Mouse (Mus musculus): Measurements from ENCODE around the gene Cops6. TPM values are rescaled to one million over a fixed set of nuclear protein-coding genes. Genes with fewer than 3 reads are reported as not detected.

Cops6 gene
- 248 and 275 TPM in 2 replicates for polyA plus RNA-seq (2014; fragmentation: Nextera tagmentation; extraction: Ambion mirVana)

- Histone ChIP-seq H3K9ac (ENCODE audit: low read length) (peak within 1 kb of the TSS; percentile 75), H3K9me3 (ENCODE audit: control insufficient read depth, low read length) (no peaks in the 10 kb centered on the region), H3K4me3 (ENCODE audit: low read depth, low read length) (peak within 1 kb of the TSS; percentile 74), H3K27ac (ENCODE audit: low read depth, low read length) (peak within 1 kb of the TSS; percentile 54; the same call in 1 of the 2 replicates), H3K36me3 (ENCODE audit: control insufficient read depth, insufficient read depth, low read length) (peaks cover 13% of the 10 kb centered on the region; the same call in 1 of the 2 replicates), H3K4me1 (replicated peaks; ENCODE audit: control insufficient read depth, insufficient read depth, low read length) (peaks cover 4% of the 10 kb centered on the region; the same call in 1 of the 2 replicates), H3K4me2 (ENCODE audit: low read depth, low read length, severe bottlenecking) (peak within 1 kb of the TSS; percentile 53), H3K27me3 (ENCODE audit: control insufficient read depth, insufficient read depth, low read length) (no peaks in the 10 kb centered on the region)
- peak; percentile 96 for DNase-seq (ENCODE audit: low spot score)
- peak; percentile 95 for ATAC-seq (replicated peaks; ENCODE audit: low FRiP score)
- 1% methylated on average over 42 of the region's 42 CpGs for WGBS
These were observed at the start of gene Cops6 for GRCm38 (mm10) chr5:138160842-138161665. Gene Cops6, plus strand, starts transcription at chr5:138161071.

DNA sequence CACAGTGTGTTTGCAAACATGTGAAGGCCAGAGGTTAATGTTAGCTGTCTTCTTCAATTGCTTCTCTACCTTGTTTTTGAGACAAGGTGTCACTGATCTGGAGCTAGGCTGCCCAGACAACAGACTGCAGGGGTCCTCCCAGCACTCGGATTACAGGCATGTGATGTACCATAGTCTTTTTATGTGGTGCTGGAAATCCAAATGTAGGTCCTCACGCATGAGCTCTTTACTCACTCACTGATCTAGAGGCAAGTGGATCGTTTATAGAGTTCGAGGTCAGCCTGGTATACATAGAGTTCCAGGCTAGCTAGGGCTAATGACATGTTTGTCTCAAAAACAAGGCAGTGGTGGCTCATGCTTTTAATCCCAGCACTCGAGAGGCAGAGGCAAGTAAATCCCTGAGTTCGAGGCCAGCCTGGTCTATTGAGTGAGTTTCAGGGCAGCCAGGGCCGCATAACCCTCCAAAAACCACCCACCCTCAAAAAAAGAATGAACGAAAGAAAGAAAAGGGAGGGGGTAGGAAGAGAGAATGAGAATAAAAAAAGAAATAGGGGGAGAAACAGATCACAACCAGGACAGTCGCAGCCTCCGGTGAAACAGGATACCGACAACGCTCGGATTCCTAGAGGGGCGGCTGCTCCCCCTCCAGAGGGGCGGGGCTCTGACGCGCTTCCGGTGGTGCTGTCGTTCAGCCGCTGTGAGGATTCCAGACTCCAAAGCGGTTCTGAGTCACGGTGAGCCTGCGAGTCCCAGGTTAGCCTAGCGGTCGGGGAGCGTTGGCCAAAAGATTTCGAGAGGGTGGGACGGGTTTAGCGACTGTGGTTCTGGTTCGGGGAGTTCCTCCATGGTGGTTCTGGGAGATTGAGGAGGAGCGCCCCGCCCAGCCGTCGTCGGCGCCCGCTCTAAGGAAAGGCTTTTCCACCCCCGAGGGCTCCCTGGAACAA is 44.3 kb upstream of the Cops6 start, which contains the start of gene Zscan21:
Zscan21 (plus strand) TSS at position 649 of the 944 bp plus-strand sequence.
- no peaks in the 10 kb centered on the region for H3K9me3 ChIP-seq (ENCODE audit: control insufficient read depth, low read length)
- H3K4me2 ChIP-seq (ENCODE audit: low read depth, low read length, severe bottlenecking) = peak within 1 kb of the TSS; percentile 63
- peak within 1 kb of the TSS; percentile 67 for H3K4me3 ChIP-seq (ENCODE audit: low read depth, low read length)
- H3K27me3 ChIP-seq (ENCODE audit: control insufficient read depth, insufficient read depth, low read length) = no peaks in the 10 kb centered on the region
- DNase-seq (ENCODE audit: low spot score) (peak; percentile 94), ATAC-seq (replicated peaks; ENCODE audit: low FRiP score) (peak; percentile 97)
- peak within 1 kb of the TSS; percentile 74 for H3K9ac ChIP-seq (ENCODE audit: low read length)
- H3K4me1 ChIP-seq (replicated peaks; ENCODE audit: control insufficient read depth, insufficient read depth, low read length) = no peaks in the 10 kb centered on the region
- H3K27ac ChIP-seq (ENCODE audit: low read depth, low read length) = peak within 1 kb of the TSS; percentile 79
- 7% methylated on average over 38 of the region's 38 CpGs for WGBS
- no peaks in the 10 kb centered on the region for H3K36me3 ChIP-seq (ENCODE audit: control insufficient read depth, insufficient read depth, low read length)

DNA sequence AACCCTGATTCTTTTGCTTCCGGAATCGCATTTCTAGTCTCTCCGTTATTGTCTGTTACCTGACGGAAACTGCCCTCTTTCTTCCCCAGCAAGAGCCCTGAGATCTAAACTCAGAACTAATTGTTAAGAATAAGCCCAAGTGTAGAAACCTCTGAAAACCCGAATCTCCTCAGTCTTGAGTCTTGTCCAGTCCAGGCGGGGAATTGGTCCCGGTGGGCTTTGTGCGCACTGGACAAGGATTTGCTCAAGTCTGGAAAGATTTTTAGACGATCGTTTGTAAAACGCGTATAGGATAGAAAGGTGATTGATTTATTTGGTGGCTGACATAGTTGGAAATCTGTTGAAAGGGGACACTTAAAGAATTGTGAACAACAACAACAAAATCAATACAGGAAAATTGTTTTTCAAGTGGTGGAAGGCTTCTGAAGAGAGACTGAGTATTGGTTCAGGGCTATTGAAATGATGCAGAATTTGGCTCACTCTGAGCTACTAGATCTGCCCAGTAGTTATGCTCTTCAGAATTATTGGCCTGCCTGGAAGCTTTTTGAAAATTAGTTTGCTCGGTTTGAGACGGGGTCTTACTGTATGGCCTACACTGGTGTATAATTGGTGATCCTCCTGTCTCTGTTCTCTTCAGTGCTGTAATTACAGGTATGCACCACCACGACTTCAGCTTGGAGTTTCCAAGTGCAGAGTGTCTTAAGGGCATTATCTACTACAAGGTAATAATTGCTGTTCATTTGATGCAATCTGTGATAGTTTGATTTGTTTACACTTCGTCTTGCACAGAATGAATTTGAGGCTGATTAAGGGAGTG is 43.5 kb upstream of the Cops6 start:
- DNase-seq (ENCODE audit: low spot score) = no peak
- no peaks in the 10 kb centered on the region for H3K4me1 ChIP-seq (replicated peaks; ENCODE audit: control insufficient read depth, insufficient read depth, low read length)
- peak; percentile 18; the same call in 1 of the 2 replicates for ATAC-seq (replicated peaks; ENCODE audit: low FRiP score)
- peak overlapping the region; percentile 79 for H3K27ac ChIP-seq (ENCODE audit: low read depth, low read length)
- peak overlapping the region; percentile 67 for H3K4me3 ChIP-seq (ENCODE audit: low read depth, low read length)
- WGBS = 10% methylated on average over 16 of the region's 16 CpGs
- H3K9me3 ChIP-seq (ENCODE audit: control insufficient read depth, low read length) = no peaks in the 10 kb centered on the region
- H3K36me3 ChIP-seq (ENCODE audit: control insufficient read depth, insufficient read depth, low read length) = no peaks in the 10 kb centered on the region
- H3K4me2 ChIP-seq (ENCODE audit: low read depth, low read length, severe bottlenecking) = peak overlapping the region; percentile 63
- H3K27me3 ChIP-seq (ENCODE audit: control insufficient read depth, insufficient read depth, low read length) = no peaks in the 10 kb centered on the region
- H3K9ac ChIP-seq (ENCODE audit: low read length) = peak overlapping the region; percentile 74

- Histone ChIP-seq H3K4me2 (ENCODE audit: low read depth, low read length, severe bottlenecking) (peak overlapping the region; percentile 63), H3K4me3 (ENCODE audit: low read depth, low read length) (peak overlapping the region; percentile 67), H3K9ac (ENCODE audit: low read length) (peak overlapping the region; percentile 74), H3K9me3 (ENCODE audit: control insufficient read depth, low read length) (no peaks in the 10 kb centered on the region), H3K27ac (ENCODE audit: low read depth, low read length) (no peak overlapping the region), H3K27me3 (ENCODE audit: control insufficient read depth, insufficient read depth, low read length) (no peaks in the 10 kb centered on the region), H3K4me1 (replicated peaks; ENCODE audit: control insufficient read depth, insufficient read depth, low read length) (no peaks in the 10 kb centered on the region), H3K36me3 (ENCODE audit: control insufficient read depth, insufficient read depth, low read length) (no peaks in the 10 kb centered on the region)
- ATAC-seq (replicated peaks; ENCODE audit: low FRiP score) (no peak), DNase-seq (ENCODE audit: low spot score) (no peak)
- WGBS = 88% methylated on average over 3 of the region's 3 CpGs
These were observed 42.8 kb upstream of the Cops6 start for GRCm38 (mm10) chr5:138118041-138118440.

DNA sequence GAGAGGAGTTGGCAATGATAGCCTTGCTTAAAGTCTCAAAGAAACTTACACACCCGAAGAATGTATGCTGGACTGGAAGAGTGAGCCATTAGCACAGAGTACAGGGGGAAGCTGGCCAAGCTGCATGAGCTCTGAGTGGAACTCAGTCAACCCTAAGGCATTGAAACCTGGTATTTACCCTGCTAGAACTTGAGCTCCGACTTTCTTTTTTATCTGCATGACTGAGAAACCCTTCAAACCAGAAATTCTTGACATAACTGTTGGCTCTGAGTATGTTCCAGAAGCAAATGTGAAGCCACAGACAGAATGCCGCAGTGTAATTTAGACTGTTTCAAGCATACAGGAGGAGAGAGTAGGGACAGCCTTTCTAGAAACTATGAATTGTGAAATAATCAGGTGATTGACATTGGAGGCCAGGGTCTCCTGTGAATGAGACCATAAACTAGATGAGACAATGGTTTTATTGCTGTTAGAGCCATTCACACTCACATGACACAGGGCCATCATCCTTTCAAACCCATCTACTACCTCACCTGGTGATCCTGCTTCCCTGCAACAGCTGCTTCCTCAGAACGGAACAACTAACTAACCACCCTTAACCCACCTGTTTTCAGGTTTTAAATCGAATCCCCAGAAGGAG is 28.3 kb upstream of the Cops6 start:
- no peaks in the 10 kb centered on the region for H3K4me1 ChIP-seq (replicated peaks; ENCODE audit: control insufficient read depth, insufficient read depth, low read length)
- 92% methylated on average over 5 of the region's 5 CpGs for WGBS
- no peak for DNase-seq (ENCODE audit: low spot score)

GRCm38 (mm10) chr5:138137257-138137656 is 23.6 kb upstream of the Cops6 start:
- 87% methylated on average over 4 of the region's 4 CpGs for WGBS
- Histone ChIP-seq H3K36me3 (ENCODE audit: control insufficient read depth, insufficient read depth, low read length) (peaks cover 14% of the 10 kb centered on the region; the same call in 1 of the 2 replicates), H3K27me3 (ENCODE audit: control insufficient read depth, insufficient read depth, low read length) (no peaks in the 10 kb centered on the region), H3K27ac (ENCODE audit: low read depth, low read length) (no peak overlapping the region), H3K4me3 (ENCODE audit: low read depth, low read length) (no peak overlapping the region), H3K4me1 (replicated peaks; ENCODE audit: control insufficient read depth, insufficient read depth, low read length) (no peaks in the 10 kb centered on the region), H3K4me2 (ENCODE audit: low read depth, low read length, severe bottlenecking) (no peak overlapping the region), H3K9ac (ENCODE audit: low read length) (no peak overlapping the region), H3K9me3 (ENCODE audit: control insufficient read depth, low read length) (no peaks in the 10 kb centered on the region)
- DNase-seq (ENCODE audit: low spot score) (no peak), ATAC-seq (replicated peaks; ENCODE audit: low FRiP score) (no peak)

More for the DNA sequence above, 28.3 kb upstream of the Cops6 start:
- Histone ChIP-seq H3K27ac (ENCODE audit: low read depth, low read length) (no peak overlapping the region), H3K9me3 (ENCODE audit: control insufficient read depth, low read length) (no peaks in the 10 kb centered on the region), H3K4me3 (ENCODE audit: low read depth, low read length) (no peak overlapping the region), H3K27me3 (ENCODE audit: control insufficient read depth, insufficient read depth, low read length) (no peaks in the 10 kb centered on the region), H3K4me2 (ENCODE audit: low read depth, low read length, severe bottlenecking) (no peak overlapping the region), H3K9ac (ENCODE audit: low read length) (no peak overlapping the region), H3K36me3 (ENCODE audit: control insufficient read depth, insufficient read depth, low read length) (peaks cover 18% of the 10 kb centered on the region; the same call in 1 of the 2 replicates)
- ATAC-seq (replicated peaks; ENCODE audit: low FRiP score) = no peak

- Histone ChIP-seq H3K4me1 (replicated peaks; ENCODE audit: control insufficient read depth, insufficient read depth, low read length) (no peaks in the 10 kb centered on the region), H3K9me3 (ENCODE audit: control insufficient read depth, low read length) (no peaks in the 10 kb centered on the region), H3K4me3 (ENCODE audit: low read depth, low read length) (no peak overlapping the region), H3K36me3 (ENCODE audit: control insufficient read depth, insufficient read depth, low read length) (peaks cover 12% of the 10 kb centered on the region; the same call in 1 of the 2 replicates), H3K9ac (ENCODE audit: low read length) (no peak overlapping the region), H3K27me3 (ENCODE audit: control insufficient read depth, insufficient read depth, low read length) (no peaks in the 10 kb centered on the region), H3K4me2 (ENCODE audit: low read depth, low read length, severe bottlenecking) (no peak overlapping the region), H3K27ac (ENCODE audit: low read depth, low read length) (no peak overlapping the region)
- DNase-seq (ENCODE audit: low spot score) (no peak), ATAC-seq (replicated peaks; ENCODE audit: low FRiP score) (no peak; the same call in 1 of the 2 replicates)
- WGBS = 70% methylated on average over 8 of the region's 8 CpGs
These were observed 22.8 kb upstream of the Cops6 start for GRCm38 (mm10) chr5:138137935-138138549.

All from forebrain, embryonic 11.5 days (tissue).